14 mouse cellular contexts compared by ENCODE assay signal in the genomic region with DNA sequence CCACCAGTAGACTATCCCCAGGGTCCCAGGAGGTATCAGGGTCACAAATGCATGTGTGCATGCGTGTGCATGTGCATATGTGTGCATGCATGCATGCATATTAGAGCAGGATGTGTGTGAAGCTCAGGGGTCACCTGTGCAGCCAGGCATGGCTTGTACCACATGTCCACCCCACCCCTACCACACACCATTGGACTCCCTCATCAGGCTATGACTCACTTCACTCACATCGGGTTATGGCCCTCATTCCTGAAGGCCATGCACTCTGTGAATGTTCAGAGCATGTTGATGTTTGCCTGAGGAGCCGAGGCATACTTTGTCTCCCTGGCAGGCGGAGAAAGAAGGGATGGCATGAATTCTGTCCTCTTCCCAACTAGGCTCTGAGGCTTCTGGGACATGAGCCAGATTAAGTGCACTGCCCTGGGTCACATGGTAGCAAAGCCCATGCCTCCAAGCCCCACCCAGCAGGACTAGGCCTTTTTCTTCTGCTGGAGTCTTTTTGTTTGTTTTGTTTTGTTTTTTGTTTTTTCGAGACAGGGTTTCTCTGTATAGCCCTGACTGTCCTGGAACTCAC. TPM values are rescaled to one million over a fixed set of nuclear protein-coding genes. Genes with fewer than 3 reads are reported as not detected.
DNase-seq lines count a peak whose midpoint lies in the region; ATAC-seq lines count a peak whose summit lies in the region.
"Had no signal": no experiment of that assay in that cellular context is flagged by ENCODE, and none has a peak within 500 bp of the region (broad histone marks: within the 10 kb centered on the region; RNA-seq: fewer than 3 reads in every experiment).

No protein-coding gene starts in this region.

- H3K27me3 ChIP-seq in kidney, embryonic 14.5 days (ENCODE audit: control insufficient read depth, insufficient read depth, low read length), result no peaks in the 10 kb centered on the region
- no peaks in the 10 kb centered on the region for H3K27me3 ChIP-seq in forebrain, embryonic 10.5 days (ENCODE audit: poor library complexity, severe bottlenecking)
- H3K27me3 ChIP-seq: lung, embryonic 15.5 days; neural tube, embryonic 12.5 days had no signal

- no peaks in the 10 kb centered on the region for H3K36me3 ChIP-seq in kidney, embryonic 14.5 days (ENCODE audit: control insufficient read depth, insufficient read depth, low read length)
- H3K36me3 ChIP-seq in forebrain, embryonic 10.5 days (replicated peaks), result no peaks in the 10 kb centered on the region
- H3K36me3 ChIP-seq: lung, embryonic 15.5 days had no signal

- 62% methylated on average over 5 of the region's 5 CpGs for WGBS in kidney, embryonic 14.5 days
- 87% methylated on average over 5 of the region's 5 CpGs for WGBS in forebrain, embryonic 10.5 days

- peak; percentile 5 for DNase-seq in kidney, adult 18-20 months
- DNase-seq in MN1 (ENCODE audit: low spot score), result peak; percentile 21
- DNase-seq in adrenal gland, postnatal 14 days, result peak; percentile 51
- peak; percentile 47 to 51 for DNase-seq in kidney, postnatal 36 days
- DNase-seq in left cerebral cortex, postnatal 10 days (ENCODE audit: extremely low spot score in 1 of 2, low spot score in 2 of 2), result no peak
- no peak for DNase-seq in forebrain, embryonic 10.5 days (ENCODE audit: extremely low spot score, low spot score)
- DNase-seq: heart, adult 2 months; heart, postnatal 36 days; retina, postnatal 1 day; thymus, postnatal 36 days had no signal

- ATAC-seq in kidney, embryonic 14.5 days (ENCODE audit: low FRiP score, low TSS enrichment), result no peak

- H3K27ac ChIP-seq in kidney, embryonic 14.5 days (ENCODE audit: low read depth, low read length), result no peak overlapping the region
- H3K27ac ChIP-seq in forebrain, embryonic 10.5 days, result no peak overlapping the region
- H3K27ac ChIP-seq: heart, adult 2 months; lung, embryonic 15.5 days; neural tube, embryonic 12.5 days had no signal

- no peak overlapping the region for H3K9ac ChIP-seq in kidney, embryonic 14.5 days (ENCODE audit: low read depth, low read length)
- H3K9ac ChIP-seq: lung, embryonic 15.5 days; neural tube, embryonic 12.5 days had no signal

- no peak overlapping the region for H3K4me3 ChIP-seq in kidney, embryonic 14.5 days (ENCODE audit: low read length)
- H3K4me3 ChIP-seq in forebrain, embryonic 10.5 days, result no peak overlapping the region
- H3K4me3 ChIP-seq: heart, adult 2 months; lung, embryonic 15.5 days; neural tube, embryonic 12.5 days had no signal

- H3K4me1 ChIP-seq in kidney, embryonic 14.5 days (ENCODE audit: control insufficient read depth, insufficient read depth, low read length), result peaks cover 4% of the 10 kb centered on the region; the same call in 1 of the 2 replicates
- peaks cover 4% of the 10 kb centered on the region; the same call in 1 of the 2 replicates for H3K4me1 ChIP-seq in forebrain, embryonic 10.5 days
- H3K4me1 ChIP-seq: neural tube, embryonic 12.5 days had no signal

- intact Hi-C loops in left cerebral cortex, postnatal 10 days (cut with DNase I), result no loop called here

- H3K9me3 ChIP-seq in kidney, embryonic 14.5 days (ENCODE audit: control insufficient read depth, low read length), result no peaks in the 10 kb centered on the region
- H3K9me3 ChIP-seq in forebrain, embryonic 10.5 days, result peaks cover 4% of the 10 kb centered on the region; the same call in 1 of the 2 replicates
- H3K9me3 ChIP-seq: lung, embryonic 15.5 days; neural tube, embryonic 12.5 days had no signal

- no peak overlapping the region for H3K4me2 ChIP-seq in kidney, embryonic 14.5 days (replicated peaks; ENCODE audit: low read depth, low read length)
- H3K4me2 ChIP-seq: lung, embryonic 15.5 days; midbrain, embryonic 11.5 days; neural tube, embryonic 12.5 days had no signal

RNA-seq across cellular contexts. Expression of a gene that starts 17.3 kb away (rescaled TPM):
- 0.76 and 0.77 TPM in 2 replicates for polyA plus RNA-seq in kidney, embryonic 14.5 days (2014; fragmentation: Nextera tagmentation; extraction: Ambion mirVana)
- total RNA-seq in adrenal gland, postnatal 14 days (2021), result 2.9 TPM in 2 replicates
- total RNA-seq in left cerebral cortex, postnatal 10 days (2021), result 100 to 1,000 TPM; 139 to 142 TPM
- 0.82 and 1.2 TPM in 2 replicates for polyA plus RNA-seq in forebrain, embryonic 10.5 days (2016; fragmentation: Nextera tagmentation; extraction: Ambion mirVana)

Comparison
In these comparisons a context has a peak if more than half of its experiments do, and no peak if none do; other contexts are left out.
1. DNase-seq: peak in kidney, adult 18-20 months (single experiment), MN1 (single experiment), adrenal gland, postnatal 14 days (single experiment) and kidney, postnatal 36 days (2 of 2); none in left cerebral cortex, postnatal 10 days (0 of 2) and forebrain, embryonic 10.5 days (single experiment).
2. RNA of a gene that starts 17.3 kb away (total RNA-seq): 139 to 142 TPM in left cerebral cortex, postnatal 10 days; 2.9 TPM in adrenal gland, postnatal 14 days; every median in the first group is over 10 times any median in the second.